Mouse (Mus musculus) embryo, embryonic 9.5 days (tissue): ENCODE results near the gene Cd300ld.
"Not testable (repeated sequence)": the region's sequence is repeated elsewhere in the genome, so short reads cannot be mapped to it uniquely, and the experiment has no call there.

Source experiments
- DNase-seq: peaks from one replicate; pipeline ENCODE4 v3.0.0-alpha.2; 2017; ENCODE audit errors: extremely low spot score

Gene Cd300ld

DNA sequence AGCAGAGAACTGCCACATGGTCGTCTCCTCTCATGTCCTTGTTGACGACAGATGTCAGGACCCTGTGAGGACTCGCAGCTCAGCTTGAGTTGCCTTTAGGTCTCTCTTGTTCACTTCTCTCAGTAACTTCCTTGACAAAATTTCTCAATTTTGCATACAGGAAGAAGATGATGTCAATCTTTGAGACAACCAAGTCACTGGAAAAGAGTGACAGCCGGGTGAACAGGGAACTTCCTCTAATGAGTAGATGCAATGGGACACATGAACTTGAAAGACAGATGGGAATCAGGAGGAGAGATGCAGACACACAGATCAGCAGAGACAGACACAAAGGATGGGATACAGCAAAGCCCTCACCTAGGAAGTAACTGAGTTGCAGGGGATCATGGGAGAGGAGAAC lies at the start of gene Cd300ld:
TSS of gene Cd300ld (minus strand) at position 130 of the 400 bp plus-strand sequence.
- no peak for DNase-seq

DNA sequence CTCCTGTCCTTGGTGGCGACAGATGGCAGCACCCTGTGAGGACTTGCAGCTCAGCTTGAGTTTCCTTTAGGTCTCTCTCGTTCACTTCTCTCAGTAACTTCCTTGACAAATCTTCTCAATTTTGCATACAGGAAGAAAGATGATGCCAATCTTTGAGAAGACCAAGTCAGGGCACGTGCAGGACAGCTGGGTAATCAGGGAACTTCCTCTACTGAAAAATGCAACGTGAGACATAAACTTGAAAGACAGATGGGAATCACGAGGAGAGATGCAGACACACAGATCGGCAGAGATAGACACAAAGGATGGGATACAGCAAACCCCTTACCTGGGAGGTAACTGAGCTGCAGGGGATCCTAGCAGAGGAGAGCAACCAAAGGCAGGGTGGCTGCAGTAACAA lies 47.9 kb upstream of the Cd300ld start, which contains the start of gene Cd300ld5:
TSS of gene Cd300ld5 (minus strand) at position 101 of the 400 bp plus-strand sequence.
- not testable (repeated sequence) for DNase-seq

DNA sequence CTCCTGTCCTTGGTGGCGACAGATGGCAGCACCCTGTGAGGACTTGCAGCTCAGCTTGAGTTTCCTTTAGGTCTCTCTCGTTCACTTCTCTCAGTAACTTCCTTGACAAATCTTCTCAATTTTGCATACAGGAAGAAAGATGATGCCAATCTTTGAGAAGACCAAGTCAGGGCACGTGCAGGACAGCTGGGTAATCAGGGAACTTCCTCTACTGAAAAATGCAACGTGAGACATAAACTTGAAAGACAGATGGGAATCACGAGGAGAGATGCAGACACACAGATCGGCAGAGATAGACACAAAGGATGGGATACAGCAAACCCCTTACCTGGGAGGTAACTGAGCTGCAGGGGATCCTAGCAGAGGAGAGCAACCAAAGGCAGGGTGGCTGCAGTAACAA lies 37.2 kb upstream of the Cd300ld start, which contains the start of gene Cd300ld4:
TSS of gene Cd300ld4 (minus strand) at position 101 of the 400 bp plus-strand sequence.
- not testable (repeated sequence) for DNase-seq

DNA sequence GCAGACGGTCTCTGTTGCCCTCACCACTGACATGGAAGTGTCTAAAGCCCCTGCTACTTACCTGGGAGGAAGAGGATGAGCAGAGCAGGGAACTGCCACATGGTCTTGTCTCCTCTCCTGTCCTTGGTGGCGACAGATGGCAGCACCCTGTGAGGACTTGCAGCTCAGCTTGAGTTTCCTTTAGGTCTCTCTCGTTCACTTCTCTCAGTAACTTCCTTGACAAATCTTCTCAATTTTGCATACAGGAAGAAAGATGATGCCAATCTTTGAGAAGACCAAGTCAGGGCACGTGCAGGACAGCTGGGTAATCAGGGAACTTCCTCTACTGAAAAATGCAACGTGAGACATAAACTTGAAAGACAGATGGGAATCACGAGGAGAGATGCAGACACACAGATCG lies 26.4 kb upstream of the Cd300ld start, which contains the start of gene Cd300ld2:
TSS of gene Cd300ld2 (minus strand) at position 101 of the 400 bp plus-strand sequence.
- not testable (repeated sequence) for DNase-seq

DNA sequence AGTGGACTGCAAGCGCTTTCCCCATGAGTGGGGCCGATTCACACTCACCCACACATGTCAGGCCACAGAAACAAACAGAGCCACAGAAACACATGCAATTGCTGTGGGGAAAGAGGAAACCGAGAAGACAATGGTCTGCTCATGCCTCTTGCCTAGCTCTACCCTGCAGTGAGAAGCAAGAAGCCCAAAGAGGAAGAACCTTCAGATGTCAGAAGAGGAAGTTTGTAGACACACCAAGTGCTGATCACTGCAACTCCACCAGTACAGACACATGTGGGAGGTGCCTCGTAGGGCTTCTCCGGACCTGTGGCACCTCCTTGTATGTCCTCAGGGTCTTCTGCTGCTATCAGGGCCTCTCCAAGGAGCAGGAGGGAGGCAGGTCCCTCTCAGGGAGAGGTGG lies 14.3 kb upstream of the Cd300ld start:
- DNase-seq, result no peak

DNA sequence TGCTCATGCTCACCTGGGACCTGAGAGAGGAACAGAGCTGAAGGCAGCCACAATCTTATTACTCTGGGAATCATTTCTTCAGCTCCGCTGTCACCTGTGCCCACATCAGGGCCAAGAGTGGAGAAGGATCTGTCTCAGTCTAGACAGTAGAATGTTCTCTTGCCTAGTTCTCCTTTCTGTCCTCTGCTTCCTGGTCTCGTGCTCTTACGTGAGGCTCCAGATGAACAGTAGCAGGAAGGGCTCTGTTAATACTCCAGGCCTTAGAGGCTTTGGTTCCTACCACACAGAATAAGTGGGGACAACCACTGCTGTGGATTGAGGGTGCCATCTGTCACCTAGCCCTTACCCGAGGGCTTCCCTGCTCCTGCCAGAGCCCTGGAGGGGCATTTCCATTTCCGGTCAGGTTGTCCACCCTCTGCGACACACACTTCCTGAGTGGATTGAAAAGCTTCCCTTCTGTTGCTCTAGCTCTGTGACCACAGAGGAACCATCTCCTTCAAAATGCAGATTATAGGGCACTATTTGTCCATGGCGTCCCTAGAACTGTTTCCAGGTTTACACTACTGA lies 11.8 kb upstream of the Cd300ld start, which contains the start of gene Cd300c2:
TSS of gene Cd300c2 (minus strand) at position 407 of the 567 bp plus-strand sequence.
- DNase-seq, result no peak

DNA sequence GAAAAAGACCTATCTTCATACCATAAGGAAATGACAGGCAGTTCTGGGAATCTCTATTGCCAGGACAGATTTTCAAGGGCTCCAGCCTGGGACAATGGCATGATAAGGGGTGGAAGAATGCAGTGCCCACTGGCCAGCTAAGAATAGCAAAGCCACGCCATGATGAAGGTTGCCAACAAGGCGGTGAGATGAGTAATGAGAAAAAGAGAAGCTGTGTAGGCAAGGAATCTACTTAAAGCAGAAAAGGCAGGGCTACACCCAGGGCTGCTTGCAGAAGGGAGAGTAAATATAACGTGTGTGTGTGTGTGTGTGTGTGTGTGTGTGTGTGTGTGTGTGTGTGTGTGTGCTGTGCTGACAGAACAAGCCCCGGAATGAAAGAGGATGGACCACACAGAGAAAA lies 7.9 kb downstream of the Cd300ld start:
- no peak for DNase-seq

DNA sequence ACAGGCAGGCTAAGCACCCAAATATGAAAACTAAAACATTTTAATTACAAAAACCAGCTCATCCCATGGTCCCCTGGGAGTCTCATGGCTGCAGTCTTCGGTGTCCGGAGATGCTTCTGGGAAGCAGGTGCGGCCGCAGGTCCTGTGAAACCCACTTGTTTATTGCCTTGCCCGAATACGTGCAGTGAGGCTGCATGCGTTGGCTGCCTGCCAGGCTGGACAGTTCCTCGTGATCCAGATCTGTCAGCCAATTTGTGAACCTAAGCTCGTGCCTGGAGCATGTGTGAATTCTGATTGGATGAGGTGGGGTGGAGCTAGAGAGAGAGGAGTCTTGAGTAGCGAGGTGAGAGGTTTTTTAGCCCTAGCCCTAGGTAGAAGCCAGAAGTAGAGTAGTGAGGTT lies 17.0 kb downstream of the Cd300ld start:
- no peak for DNase-seq

DNA sequence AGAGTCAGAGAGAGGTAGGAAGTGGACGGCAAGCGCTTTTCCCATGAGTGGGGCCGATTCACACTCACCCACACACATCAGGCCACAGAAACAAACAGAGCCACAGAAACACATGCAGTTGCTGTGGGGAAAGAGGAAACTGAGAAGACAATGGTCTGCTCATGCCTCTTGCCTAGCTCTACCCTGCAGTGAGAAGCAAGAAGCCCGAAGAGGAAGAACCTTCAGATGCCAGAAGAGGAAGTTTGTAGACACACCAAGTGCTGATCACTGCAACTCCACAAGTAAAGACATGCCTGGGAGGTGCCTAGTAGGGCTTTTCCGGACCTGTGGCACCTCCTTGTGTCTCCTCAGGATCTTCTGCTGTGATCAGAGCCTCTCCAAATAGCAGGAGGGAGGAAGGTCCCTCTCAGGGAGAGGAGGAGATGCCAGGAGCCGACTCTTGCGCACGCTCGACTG lies 20.9 kb downstream of the Cd300ld start, which contains the start of gene Cd300c:
TSS of gene Cd300c (minus strand) at position 406 of the 456 bp plus-strand sequence.
- DNase-seq, result no peak

DNA sequence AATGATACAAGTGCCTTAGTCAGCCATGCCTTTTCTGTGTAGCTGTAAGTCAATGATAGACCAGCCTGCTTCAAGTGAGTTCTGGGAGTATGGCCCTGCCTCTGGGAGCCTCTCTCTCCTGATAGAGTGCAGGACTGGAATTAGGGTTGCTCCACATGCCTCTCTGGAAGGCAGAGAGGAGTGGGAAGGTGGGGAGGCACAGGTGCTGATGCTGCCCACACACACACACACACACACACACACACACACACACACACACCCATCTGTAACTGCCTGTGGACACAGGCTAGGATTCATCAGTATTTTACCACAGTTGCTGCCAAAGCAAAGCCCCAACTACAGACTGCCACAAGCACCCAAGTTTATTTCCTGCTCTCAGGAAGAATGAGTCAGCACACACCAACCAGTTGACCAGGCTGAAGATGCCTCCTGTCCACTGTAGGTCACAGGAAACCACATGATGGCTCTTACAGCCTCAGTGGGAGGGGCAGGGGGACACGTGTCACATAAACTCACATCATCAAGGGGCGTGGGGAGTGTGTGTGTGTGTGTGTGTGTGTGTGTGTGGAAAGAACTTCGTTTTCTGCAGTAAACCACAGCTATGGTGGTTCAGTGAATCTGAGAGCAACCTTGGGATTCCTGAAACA lies 24.4 kb downstream of the Cd300ld start:
- no peak for DNase-seq

DNA sequence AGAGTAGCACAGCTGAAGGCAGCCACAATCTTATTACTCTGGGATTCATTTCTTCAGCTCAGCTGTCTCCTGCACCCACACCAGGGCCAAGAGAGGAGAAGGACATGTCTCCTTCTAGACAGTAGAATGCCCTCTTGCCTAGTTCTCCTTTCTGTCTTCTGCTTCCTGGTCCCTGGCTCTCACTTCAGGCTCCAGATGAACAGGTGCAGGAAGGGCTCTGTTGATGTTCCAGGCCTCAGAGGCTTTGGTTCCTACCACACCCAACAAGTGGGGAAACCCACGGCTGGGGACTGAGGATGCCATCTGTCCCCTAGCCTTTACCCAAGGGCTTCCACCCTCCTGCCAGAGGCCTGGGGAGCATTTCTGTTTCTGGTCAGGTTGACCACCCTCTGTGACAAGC lies 29.4 kb downstream of the Cd300ld start:
- DNase-seq, result no peak

DNA sequence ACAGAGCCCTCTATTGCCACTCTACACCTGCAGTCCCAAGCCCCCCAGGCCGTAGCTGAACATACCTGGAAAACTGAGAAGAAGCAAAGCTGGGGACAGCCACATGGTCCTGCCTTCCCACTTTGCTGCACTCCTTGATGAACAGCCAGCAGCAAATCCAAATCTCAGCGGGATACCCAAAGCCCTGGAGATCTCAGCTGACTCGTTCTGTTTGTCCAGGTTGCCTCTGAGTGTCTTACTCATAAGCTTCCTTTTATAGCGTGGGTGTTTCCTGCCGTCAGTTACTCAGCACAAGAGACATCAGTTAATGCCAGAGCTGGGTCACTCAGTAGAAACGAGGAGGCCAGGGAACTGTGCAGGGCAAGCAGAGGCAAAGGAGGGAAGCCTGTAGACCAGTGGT lies 55.6 kb downstream of the Cd300ld start, which contains the start of gene Cd300lb:
TSS of gene Cd300lb (minus strand) at position 243 of the 400 bp plus-strand sequence.
- DNase-seq, result no peak

DNA sequence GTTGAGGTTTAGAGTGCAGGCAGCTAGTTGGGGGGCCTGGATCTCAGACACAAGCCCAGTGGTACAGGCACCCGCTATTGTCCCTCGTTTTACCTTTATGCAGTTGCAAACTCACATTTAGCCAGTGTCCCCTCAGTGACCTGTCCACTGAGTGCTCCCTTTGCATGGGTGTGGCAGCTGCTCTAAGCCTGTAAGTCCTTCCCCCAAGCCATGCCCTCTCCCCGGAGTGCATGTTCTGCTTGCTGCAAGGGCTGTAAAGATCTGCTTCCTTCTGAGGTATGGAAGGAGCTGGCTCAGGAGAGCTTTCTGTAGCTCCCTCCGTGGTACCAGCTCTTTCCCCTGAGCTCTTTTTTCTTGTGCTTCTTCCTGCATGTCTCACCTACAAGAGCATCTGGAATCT lies 56.1 kb downstream of the Cd300ld start:
- no peak for DNase-seq
